Mouse (Mus musculus) liver, postnatal 0 days (tissue): Measurements from ENCODE around the gene Thsd4.

Experiments
- CTCF ChIP-seq: sonication (generic); IDR thresholded peaks from 2 replicates; pipeline ENCODE4 v1.5.1; 2016; ENCODE audit warnings: antibody characterized with exemption, low read depth
- EP300 ChIP-seq: IDR thresholded peaks from 2 replicates; pipeline ENCODE4 v1.6.1; 2016; ENCODE audit warnings: antibody characterized with exemption, low read depth, mild to moderate bottlenecking

DNA sequence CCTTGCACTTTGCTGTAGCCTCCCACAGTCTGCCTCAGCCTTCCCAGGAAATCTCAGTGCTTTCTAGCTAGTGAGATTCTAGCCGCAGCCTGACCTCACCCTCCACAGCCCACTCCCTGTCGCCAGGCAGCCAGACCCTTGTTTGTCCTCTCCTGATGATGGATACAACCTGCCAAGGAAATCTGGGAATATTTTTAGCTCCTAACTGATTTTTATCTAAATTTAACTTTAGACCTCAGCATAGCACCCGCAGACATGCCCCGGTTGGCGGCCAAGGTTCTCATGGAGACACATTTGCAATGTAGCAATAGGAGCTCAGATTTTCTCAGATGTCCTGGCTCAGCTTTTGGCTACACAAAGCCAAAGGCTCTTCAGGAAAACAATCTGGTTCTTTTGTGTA, 205.3 kb downstream of the Thsd4 start:
- TF ChIP-seq CTCF (no peak), EP300 (no peak)
